Comparison of ENCODE assay signal across 8 mouse cellular contexts in genomic region chr12:73113196-73113595, GRCm38 (mm10). TPM values are rescaled to one million over a fixed set of nuclear protein-coding genes. Genes with fewer than 3 reads are reported as not detected.
DNase-seq lines count a peak whose midpoint lies in the region; ATAC-seq and TF ChIP-seq lines count a peak whose summit lies in the region.

Gene Six4, minus strand, starts transcription at chr12:73113456.

- ATAC-seq in heart, embryonic 13.5 days (ENCODE audit: extremely low read depth, insufficient number of reproducible peaks, low FRiP score, low TSS enrichment): peak; percentile 62; the same call in 1 of the 2 replicates
- ATAC-seq in kidney, embryonic 16.5 days (ENCODE audit: low FRiP score, low TSS enrichment): peak; percentile 85
- ATAC-seq in liver, embryonic 14.5 days (ENCODE audit: insufficient read depth): no peak
- ATAC-seq in neural tube, embryonic 12.5 days (ENCODE audit: low FRiP score, low read depth): peak; percentile 84

- peak within 1 kb of the TSS; percentile 86 to 91 (median 90) for H3K4me3 ChIP-seq in CH12.LX (replicated peaks in 1 of 3; ENCODE audit: low read depth in 2 of 3, low read length in 2 of 3, poor library complexity in 1 of 3)
- peak within 1 kb of the TSS; percentile 14 for H3K4me3 ChIP-seq in bone marrow, adult 2 months (replicated peaks; ENCODE audit: control insufficient read depth, low read depth, low read length)
- peak within 1 kb of the TSS; percentile 53 for H3K4me3 ChIP-seq in embryonic fibroblast, embryonic 13.5 days (ENCODE audit: insufficient read depth, low read length)
- H3K4me3 ChIP-seq in heart, embryonic 13.5 days: peak within 1 kb of the TSS; percentile 87
- peak within 1 kb of the TSS; percentile 70 for H3K4me3 ChIP-seq in kidney, embryonic 16.5 days (ENCODE audit: low read length)
- H3K4me3 ChIP-seq in liver, embryonic 14.5 days (ENCODE audit: insufficient read depth in 1 of 2, low read depth in 2 of 2, low read length in 2 of 2): peak within 1 kb of the TSS; percentile 4 to 49
- H3K4me3 ChIP-seq in neural tube, embryonic 12.5 days: peak within 1 kb of the TSS; percentile 71

- H3K9ac ChIP-seq in CH12.LX (ENCODE audit: insufficient read depth, low read depth): peak within 1 kb of the TSS; percentile 77
- peak within 1 kb of the TSS; percentile 87 for H3K9ac ChIP-seq in heart, embryonic 13.5 days
- peak within 1 kb of the TSS; percentile 80 for H3K9ac ChIP-seq in kidney, embryonic 16.5 days (replicated peaks; ENCODE audit: low read length)
- no peak within 1 kb of the TSS for H3K9ac ChIP-seq in liver, embryonic 14.5 days (replicated peaks)
- H3K9ac ChIP-seq in neural tube, embryonic 12.5 days: peak within 1 kb of the TSS; percentile 72

- no peaks in the 10 kb centered on the region for H3K9me3 ChIP-seq in CH12.LX (replicated peaks; ENCODE audit: low read length)
- H3K9me3 ChIP-seq in heart, embryonic 13.5 days: no peaks in the 10 kb centered on the region
- H3K9me3 ChIP-seq in kidney, embryonic 16.5 days (ENCODE audit: low read length): no peaks in the 10 kb centered on the region
- H3K9me3 ChIP-seq in liver, embryonic 14.5 days (ENCODE audit: control insufficient read depth, low read length): no peaks in the 10 kb centered on the region
- H3K9me3 ChIP-seq in neural tube, embryonic 12.5 days: no peaks in the 10 kb centered on the region

- H3K36me3 ChIP-seq in CH12.LX (replicated peaks in 1 of 2; ENCODE audit: control insufficient read depth in 1 of 2, insufficient read depth in 1 of 2, low read length in 1 of 2): peaks cover 9 to 27% of the 10 kb centered on the region in 2 experiments
- H3K36me3 ChIP-seq in heart, embryonic 13.5 days: peaks cover 8% of the 10 kb centered on the region
- H3K36me3 ChIP-seq in kidney, embryonic 16.5 days (ENCODE audit: insufficient read depth, low read length): 0 out of 2 replicates have a peak, but pooled peaks cover 6% of the 10 kb centered on the region
- H3K36me3 ChIP-seq in liver, embryonic 14.5 days (replicated peaks; ENCODE audit: control insufficient read depth, insufficient read depth, low read depth): no peaks in the 10 kb centered on the region
- H3K36me3 ChIP-seq in neural tube, embryonic 12.5 days: no peaks in the 10 kb centered on the region

- peak; percentile 72 for DNase-seq in CH12.LX (ENCODE audit: extremely low read depth)
- DNase-seq in liver, embryonic 14.5 days (ENCODE audit: low read depth in 3 of 3, low spot score in 3 of 3): no peak
- DNase-seq in urinary bladder, postnatal 14 days (ENCODE audit: low spot score): peak; percentile 86

- in situ Hi-C loops in CH12.LX (cut with MboI; ENCODE audit: low pct_ligation_motif_present, low pct_unique_long_range_greater_than_20kb, low sequenced_read_pairs): no loop called here

- H3K79me2 ChIP-seq in CH12.LX (replicated peaks; ENCODE audit: control insufficient read depth, extremely low read depth, insufficient read depth, poor library complexity, severe bottlenecking): peaks cover 8% of the 10 kb centered on the region; the same call in 1 of the 2 replicates

- peaks cover 24% of the 10 kb centered on the region for H3K27me3 ChIP-seq in CH12.LX (replicated peaks)
- peaks cover 9% of the 10 kb centered on the region; the same call in 1 of the 2 replicates for H3K27me3 ChIP-seq in heart, embryonic 13.5 days (replicated peaks)
- no peaks in the 10 kb centered on the region for H3K27me3 ChIP-seq in kidney, embryonic 16.5 days (ENCODE audit: insufficient read depth, low read length)
- peaks cover 56% of the 10 kb centered on the region for H3K27me3 ChIP-seq in liver, embryonic 14.5 days (ENCODE audit: control insufficient read depth, insufficient read depth, low read length)
- H3K27me3 ChIP-seq in neural tube, embryonic 12.5 days (replicated peaks): peaks cover 14% of the 10 kb centered on the region

- no peak within 1 kb of the TSS for H3K27ac ChIP-seq in CH12.LX (ENCODE audit: insufficient read depth, low read depth)
- no peak within 1 kb of the TSS; the same call in 1 of the 2 replicates for H3K27ac ChIP-seq in bone marrow, adult 2 months (ENCODE audit: control insufficient read depth, insufficient read depth, low read depth, low read length, poor library complexity)
- H3K27ac ChIP-seq in embryonic fibroblast, embryonic 13.5 days (ENCODE audit: insufficient read depth, low read length): peak within 1 kb of the TSS; percentile 76
- peak within 1 kb of the TSS; percentile 78 for H3K27ac ChIP-seq in heart, embryonic 13.5 days (replicated peaks)
- peak within 1 kb of the TSS; percentile 96 for H3K27ac ChIP-seq in kidney, embryonic 16.5 days (ENCODE audit: low read length)
- H3K27ac ChIP-seq in liver, embryonic 14.5 days: no peak within 1 kb of the TSS
- peak within 1 kb of the TSS; percentile 57 for H3K27ac ChIP-seq in neural tube, embryonic 12.5 days

- TF ChIP-seq CTCF in CH12.LX (conservative IDR thresholded peaks at IDR 0.05 in 1 of 2, IDR thresholded peaks at IDR 0.05 in 1 of 2; ENCODE audit: low read depth in 2 of 2, low read length in 2 of 2): no peak
- no peak for TF ChIP-seq CTCF in bone marrow, adult 2 months (IDR thresholded peaks at IDR 0.05; ENCODE audit: control insufficient read depth, insufficient read depth, low read length)
- no peak for TF ChIP-seq CTCF in embryonic fibroblast, embryonic 13.5 days (IDR thresholded peaks at IDR 0.05; ENCODE audit: borderline replicate concordance, insufficient read depth, low read length)
- no peak for TF ChIP-seq CTCF in liver, embryonic 14.5 days (IDR thresholded peaks at IDR 0.05; ENCODE audit: low read depth)

- peak within 1 kb of the TSS; percentile 60 for H3K4me2 ChIP-seq in CH12.LX (ENCODE audit: insufficient read depth, low read depth, poor library complexity, severe bottlenecking)
- peak within 1 kb of the TSS; percentile 98 for H3K4me2 ChIP-seq in heart, embryonic 13.5 days
- peak within 1 kb of the TSS; percentile 86 for H3K4me2 ChIP-seq in kidney, embryonic 16.5 days (replicated peaks; ENCODE audit: low read depth, low read length)
- peak within 1 kb of the TSS; percentile 69 for H3K4me2 ChIP-seq in liver, embryonic 14.5 days (ENCODE audit: low read depth)
- peak within 1 kb of the TSS; percentile 98 for H3K4me2 ChIP-seq in neural tube, embryonic 12.5 days (replicated peaks)

- peaks cover 8 to 36% of the 10 kb centered on the region in 2 experiments; a peak in 3 of 4 replicates for H3K4me1 ChIP-seq in CH12.LX (ENCODE audit: control insufficient read depth in 1 of 2, insufficient read depth in 2 of 2)
- H3K4me1 ChIP-seq in bone marrow, adult 2 months (ENCODE audit: control insufficient read depth, insufficient read depth, low read length): no peaks in the 10 kb centered on the region
- H3K4me1 ChIP-seq in embryonic fibroblast, embryonic 13.5 days (ENCODE audit: control insufficient read depth, insufficient read depth, low read length): peaks cover 4% of the 10 kb centered on the region; the same call in 1 of the 2 replicates
- peaks cover 20% of the 10 kb centered on the region for H3K4me1 ChIP-seq in heart, embryonic 13.5 days
- H3K4me1 ChIP-seq in kidney, embryonic 16.5 days (ENCODE audit: insufficient read depth, low read length): peaks cover 16% of the 10 kb centered on the region
- no peaks in the 10 kb centered on the region for H3K4me1 ChIP-seq in liver, embryonic 14.5 days (replicated peaks; ENCODE audit: control insufficient read depth in 2 of 2, insufficient read depth in 2 of 2, low read length in 1 of 2)
- H3K4me1 ChIP-seq in neural tube, embryonic 12.5 days: peaks cover 20% of the 10 kb centered on the region

- TF ChIP-seq RAD21 in CH12.LX (IDR thresholded peaks at IDR 0.05; ENCODE audit: low read depth, low read length): no peak

- peak; percentile 72 for TF ChIP-seq POLR2A in CH12.LX (IDR thresholded peaks at IDR 0.05; ENCODE audit: low read depth, low read length)
- no peak for TF ChIP-seq POLR2A in bone marrow, adult 2 months (IDR thresholded peaks at IDR 0.05; ENCODE audit: borderline replicate concordance, control insufficient read depth, low read depth, low read length)
- peak; percentile 90 for TF ChIP-seq POLR2A in embryonic fibroblast, embryonic 13.5 days (IDR thresholded peaks at IDR 0.05; ENCODE audit: low read depth, low read length)

- WGBS in bone marrow, adult 2 months: 2% methylated on average over 20 of the region's 20 CpGs
- WGBS in heart, embryonic 13.5 days: 0% methylated on average over 20 of the region's 20 CpGs
- under 1% methylated on average over 19 of the region's 20 CpGs for WGBS in kidney, embryonic 16.5 days
- WGBS in liver, embryonic 14.5 days (ENCODE audit: insufficient replicate concordance): under 1% methylated on average over 20 of the region's 20 CpGs
- WGBS in neural tube, embryonic 12.5 days: under 1% methylated on average over 20 of the region's 20 CpGs

- no peak for TF ChIP-seq EP300 in CH12.LX (IDR thresholded peaks at IDR 0.05; ENCODE audit: low read length)
- no peak for TF ChIP-seq EP300 in liver, embryonic 14.5 days (IDR thresholded peaks at IDR 0.05; ENCODE audit: low read depth)

- dilution Hi-C loops in CH12.LX (cut with MboI; ENCODE audit: extremely low pct_ligation_motif_present, extremely low pct_unique_long_range_greater_than_20kb, low sequenced_read_pairs): no loop called here

TF ChIP-seq in CH12.LX, 34 proteins besides CTCF, POLR2A, EP300 and RAD21 (continues in another document):
- TF ChIP-seq ELF1 (IDR thresholded peaks at IDR 0.05; ENCODE audit: low read depth, low read length) (no peak), CHD2 (IDR thresholded peaks at IDR 0.05; ENCODE audit: low read length) (no peak), ZMIZ1 (IDR thresholded peaks at IDR 0.05; ENCODE audit: low read depth, low read length) (peak; percentile 49; the same call in 1 of the 2 replicates), TBP (conservative IDR thresholded peaks at IDR 0.05; ENCODE audit: low read depth, low read length) (peak; percentile 80; the same call in 1 of the 2 replicates), MAZ (IDR thresholded peaks at IDR 0.05; ENCODE audit: low read depth, low read length) (no peak), ETS1 (conservative IDR thresholded peaks at IDR 0.05; ENCODE audit: low read depth, low read length) (no peak), PAX5 (IDR thresholded peaks at IDR 0.05; ENCODE audit: low read length) (no peak), RCOR1 (conservative IDR thresholded peaks at IDR 0.05; ENCODE audit: low read depth, low read length) (no peak)

RNA-seq across cellular contexts. Expression of gene Six4, which starts in this region (rescaled TPM):
- total RNA-seq in CH12.LX (2012; rRNA removed): 2.0 and 2.4 TPM in 2 replicates
- total RNA-seq in CH12.LX (2014; rRNA removed): 2.2 and 2.4 TPM in 2 replicates
- polyA plus RNA-seq in CH12.LX (2012; ENCODE audit: insufficient read length, low read depth): 1.9 and 2.5 TPM in 2 replicates
- polyA plus RNA-seq in bone marrow, adult 2 months (2011; ENCODE audit: insufficient read depth, insufficient read length, low replicate concordance, missing spikeins): 0.14 and 2.0 TPM in 2 replicates
- 7.8 and 12.5 TPM in 2 replicates for polyA plus RNA-seq in embryonic fibroblast, embryonic 13.5 days (2011; ENCODE audit: insufficient read length, low read depth, missing spikeins)
- polyA plus RNA-seq in heart, embryonic 13.5 days (2015; fragmentation: Nextera tagmentation; extraction: Ambion mirVana): 0.71 and 1.0 TPM in 2 replicates
- 3.9 TPM in 2 replicates for polyA plus RNA-seq in kidney, embryonic 16.5 days (2015; fragmentation: Nextera tagmentation; extraction: Ambion mirVana)
- polyA plus RNA-seq in liver, embryonic 14.5 days (2012; rRNA removed): 0.01 and 0.02 TPM in 2 replicates
- polyA plus RNA-seq in liver, embryonic 14.5 days (2014; fragmentation: Nextera tagmentation; extraction: Ambion mirVana): not detected in 2 replicates
- 5.0 and 6.8 TPM in 2 replicates for polyA plus RNA-seq in neural tube, embryonic 12.5 days (2016; fragmentation: Nextera tagmentation; extraction: Ambion mirVana)

Comparison
In these comparisons a context has a peak if more than half of its experiments do, and no peak if none do; other contexts are left out.
1. DNase-seq: peak in CH12.LX (single experiment) and urinary bladder, postnatal 14 days (single experiment); none in liver, embryonic 14.5 days (0 of 3).
2. H3K27ac ChIP-seq: peak in embryonic fibroblast, embryonic 13.5 days (single experiment), heart, embryonic 13.5 days (single experiment), kidney, embryonic 16.5 days (single experiment) and neural tube, embryonic 12.5 days (single experiment); none in CH12.LX (single experiment), bone marrow, adult 2 months (single experiment) and liver, embryonic 14.5 days (single experiment).
3. H3K4me3 ChIP-seq: peak in every context shown above with its lines; median percentile 90 in CH12.LX; 87 in heart, embryonic 13.5 days; 71 in neural tube, embryonic 12.5 days; 70 in kidney, embryonic 16.5 days; 53 in embryonic fibroblast, embryonic 13.5 days; 26 in liver, embryonic 14.5 days; 14 in bone marrow, adult 2 months.
4. Peak in every context shown above with its lines, with median percentiles within 50 percentile points of each other: H3K4me2 ChIP-seq.